Mouse (Mus musculus) activated CD4-positive, CD25-positive, alpha-beta regulatory T cell, adult 4 months (primary cell): ENCODE data around the gene 4930469K13Rik. TPM values are rescaled to one million over a fixed set of nuclear protein-coding genes. Genes with fewer than 3 reads are reported as not detected.
A peak's percentile ranks its signal among the peaks of the same experiment; 100 is the strongest.

Source experiments
- ATAC-seq: one replicate; pipeline ENCODE4 v1.8.0; 2017
- polyA plus RNA-seq, 2 experiments: library from polyadenylated mRNA; unstranded; fragments of 100-300 nt; shearing (Covaris generic); gene quantifications; one replicate each; pipeline ENCODE4 v1.2.1; 2017

Gene 4930469K13Rik
- polyA plus RNA-seq, 2 experiments from 2014 or later = 4.4 to 9.0 TPM

DNA sequence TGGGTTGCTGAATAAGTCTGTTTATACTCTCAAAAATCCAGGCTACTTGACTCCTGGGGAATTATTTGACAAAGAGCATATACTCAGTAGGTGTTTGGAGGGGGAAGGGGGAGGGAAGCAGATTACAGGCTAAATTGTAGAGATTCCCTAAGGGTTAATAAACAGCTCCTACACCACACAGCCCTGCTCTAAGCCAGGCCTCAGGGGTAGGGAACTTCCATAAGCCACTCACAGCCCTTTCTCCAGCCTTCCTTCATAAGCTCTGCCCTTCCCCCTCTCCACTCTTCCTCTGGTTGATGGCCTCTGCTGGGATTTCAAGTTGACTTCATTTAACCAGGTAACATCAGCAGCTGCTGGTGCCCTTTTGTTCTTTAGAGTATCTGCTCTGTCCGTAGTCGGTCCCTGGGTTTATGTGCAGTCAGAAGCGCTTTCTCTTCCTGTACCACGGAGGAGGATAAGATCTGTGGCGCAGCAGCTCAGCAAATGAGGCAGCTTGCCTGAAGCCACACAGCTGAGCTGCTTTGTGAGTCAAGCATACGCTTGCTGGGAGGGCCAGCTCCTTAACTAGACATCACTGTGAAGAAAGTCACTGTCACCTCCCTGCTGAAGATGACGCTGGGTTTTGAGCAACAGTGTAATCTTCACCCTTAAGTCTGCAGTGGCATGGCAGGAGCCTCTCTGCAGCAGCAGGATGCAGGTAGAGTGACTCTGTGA is 159.6 kb downstream of the 4930469K13Rik start:
- peak; percentile 75 for ATAC-seq

DNA sequence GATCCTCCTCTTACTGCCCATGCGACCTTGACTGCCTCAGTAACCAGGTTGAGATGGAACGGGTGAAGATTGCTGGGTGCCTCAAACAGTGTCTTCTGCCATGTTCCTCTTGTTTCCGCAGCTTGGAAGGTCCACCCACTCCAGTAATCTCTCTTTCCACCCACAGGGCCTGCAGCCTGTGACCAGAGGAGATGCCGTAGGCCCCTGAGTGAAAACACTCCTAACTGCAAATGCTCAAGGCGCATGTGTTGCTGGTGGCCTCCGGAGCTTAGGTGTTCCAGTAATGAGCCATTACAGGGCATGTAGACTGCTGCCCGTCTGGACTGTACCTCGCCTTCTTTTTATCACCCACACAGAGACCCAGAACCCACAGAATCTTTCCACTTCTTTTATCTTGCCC is 160.7 kb downstream of the 4930469K13Rik start:
- no peak for ATAC-seq

DNA sequence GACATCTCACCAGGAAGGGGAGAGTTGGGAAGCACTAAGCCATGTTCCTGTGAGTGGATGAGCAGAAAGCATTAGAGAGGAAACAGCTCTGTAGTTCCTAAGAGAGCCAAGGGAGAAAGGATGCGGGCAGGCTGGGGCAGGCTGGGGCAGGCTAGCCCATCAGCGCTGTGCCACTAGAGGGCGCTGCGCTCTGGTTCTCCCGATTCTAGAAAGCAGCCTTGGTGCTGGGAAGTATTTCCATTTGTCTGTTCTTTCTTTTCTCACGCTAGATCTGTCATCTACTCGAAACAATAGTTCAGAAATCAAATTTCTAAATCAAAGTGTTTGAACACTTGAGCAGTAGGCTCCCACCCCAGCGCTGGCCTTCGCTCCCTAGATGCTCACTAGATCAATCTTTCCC is 164.1 kb downstream of the 4930469K13Rik start:
- no peak for ATAC-seq

DNA sequence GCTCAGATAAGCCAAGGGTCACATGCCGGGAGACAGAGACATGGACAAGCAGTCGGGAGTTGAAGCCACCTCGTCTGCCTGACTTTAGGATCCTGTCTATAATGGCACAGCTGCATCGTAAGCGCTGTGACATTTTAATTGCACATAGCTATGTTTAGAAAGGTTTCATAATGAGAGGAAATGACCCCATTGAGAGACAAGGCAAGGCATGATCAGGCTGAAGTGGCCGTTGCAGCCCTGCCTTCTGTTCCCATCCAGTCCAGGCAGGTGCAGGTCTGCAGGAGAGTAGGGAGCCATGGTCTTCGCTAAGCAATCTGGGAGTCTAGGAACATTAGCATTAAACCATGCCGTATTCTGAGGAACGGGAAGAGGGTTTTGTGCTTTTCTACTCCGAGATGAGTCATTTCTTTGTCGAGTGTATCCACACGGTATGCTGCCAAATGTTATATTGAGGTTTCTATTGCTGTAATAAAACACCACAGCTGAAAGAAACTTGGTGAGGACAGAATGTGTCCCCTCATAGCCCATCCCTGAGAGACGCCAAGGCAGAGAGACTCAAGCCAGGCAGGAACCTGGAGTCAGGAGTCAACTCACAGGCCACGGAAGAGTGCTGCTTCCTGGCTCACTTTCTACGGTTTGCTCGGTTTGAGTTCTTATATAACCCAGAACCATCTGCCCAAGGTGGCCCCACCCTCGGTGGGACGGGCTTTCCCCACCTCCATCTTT is 165.8 kb downstream of the 4930469K13Rik start:
- ATAC-seq = peak; percentile 67

DNA sequence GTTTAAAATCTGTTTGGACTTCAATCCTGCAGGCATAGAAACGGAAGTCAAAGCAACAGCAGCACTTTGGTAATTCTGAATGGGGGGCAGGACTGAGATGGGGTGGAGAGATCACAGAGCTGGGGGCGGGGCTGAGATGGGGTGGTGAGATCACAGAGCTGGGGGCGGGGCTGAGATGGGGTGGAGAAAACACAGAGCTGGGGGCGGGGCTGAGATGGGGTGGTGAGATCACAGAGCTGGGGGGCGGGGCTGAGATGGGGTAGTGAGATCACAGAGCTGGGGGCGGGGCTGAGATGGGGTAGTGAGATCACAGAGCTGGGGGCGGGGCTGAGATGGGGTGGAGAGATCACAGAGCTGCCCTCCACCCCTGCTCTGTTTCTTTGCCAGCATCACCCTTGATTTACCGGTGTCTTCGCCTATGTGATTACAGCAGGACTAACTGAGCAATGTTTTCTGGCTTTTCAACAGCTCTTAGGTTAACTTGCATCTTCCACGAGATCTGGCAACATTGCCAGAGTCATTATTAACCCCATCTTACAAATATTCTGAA is 166.4 kb downstream of the 4930469K13Rik start:
- ATAC-seq = peak; percentile 63

DNA sequence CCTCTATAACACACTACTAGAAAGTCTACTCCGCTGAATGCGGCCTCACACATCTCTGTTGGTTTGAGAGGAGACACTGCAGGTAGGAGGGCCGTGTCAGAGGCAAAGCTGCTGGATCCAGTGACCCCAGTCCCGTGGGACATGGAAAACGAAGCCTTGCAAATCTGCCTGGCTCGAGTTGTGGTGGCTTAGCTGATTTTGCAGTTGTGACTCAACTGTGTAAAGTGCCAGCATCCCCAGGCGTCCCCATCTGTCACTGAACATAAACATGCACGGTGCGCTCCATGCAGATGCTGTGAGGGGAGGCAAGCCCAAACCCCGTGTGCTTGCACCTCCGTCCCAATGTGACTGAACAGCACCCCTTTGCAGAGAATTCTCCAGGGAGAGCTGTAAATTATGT is 168.9 kb downstream of the 4930469K13Rik start:
- no peak for ATAC-seq

DNA sequence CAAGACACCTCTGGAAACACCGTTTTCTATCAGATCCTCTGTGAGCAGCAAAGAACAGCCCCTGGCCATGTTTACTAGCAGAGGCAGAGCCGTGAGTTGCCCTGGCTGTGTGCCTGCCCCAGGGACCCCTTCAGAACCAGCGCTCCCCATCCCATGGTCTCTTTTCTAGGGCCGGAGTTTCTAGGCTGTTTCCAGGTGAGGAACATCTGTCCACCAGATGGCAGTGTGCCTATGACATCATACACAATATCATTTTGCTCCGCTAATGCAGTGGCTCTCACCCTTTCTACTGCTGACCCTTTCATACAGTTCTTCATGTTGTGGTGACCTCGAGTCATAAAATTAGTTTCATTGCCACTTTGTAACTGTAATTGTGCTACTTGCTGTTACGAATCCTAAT is 169.7 kb downstream of the 4930469K13Rik start:
- ATAC-seq = no peak

DNA sequence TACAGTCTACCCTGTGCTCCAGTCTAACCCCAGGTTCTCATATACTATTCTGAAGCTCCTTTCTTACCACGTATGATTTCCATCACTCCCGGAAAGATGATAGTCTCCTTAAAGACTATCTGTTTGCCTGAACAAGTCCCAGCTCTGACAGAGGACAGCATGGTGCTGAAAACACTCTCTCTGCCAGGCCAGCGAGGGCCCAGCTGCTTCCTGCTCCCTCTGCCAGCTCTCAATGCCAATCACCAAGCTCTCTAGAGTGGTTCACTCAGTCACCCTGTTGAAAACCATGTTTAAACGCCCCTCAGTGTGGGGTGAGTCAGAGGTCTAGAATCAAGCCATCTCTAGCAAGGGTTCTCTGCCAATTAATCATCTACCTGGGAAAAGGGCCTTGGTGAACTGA is 170.5 kb downstream of the 4930469K13Rik start:
- no peak for ATAC-seq

DNA sequence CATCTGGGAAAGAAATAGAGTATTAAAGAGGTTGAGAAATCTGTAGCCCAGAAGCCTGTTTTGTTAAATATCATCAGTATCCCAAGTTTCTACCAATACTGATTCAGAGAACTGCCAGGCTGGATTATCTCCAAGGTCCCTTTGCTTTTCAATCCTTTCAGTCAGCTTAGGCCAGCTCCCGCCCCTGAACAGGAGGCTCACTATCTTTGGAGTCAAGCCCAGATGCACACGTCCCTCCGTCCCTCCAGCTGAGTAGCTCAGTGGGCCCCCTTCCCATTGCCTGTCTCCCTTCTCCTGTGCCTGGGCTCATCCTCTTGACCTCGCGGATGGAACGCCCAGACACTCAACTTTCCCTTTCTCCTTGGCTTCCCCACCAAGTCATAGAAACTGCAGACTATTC is 171.0 kb downstream of the 4930469K13Rik start:
- no peak for ATAC-seq

DNA sequence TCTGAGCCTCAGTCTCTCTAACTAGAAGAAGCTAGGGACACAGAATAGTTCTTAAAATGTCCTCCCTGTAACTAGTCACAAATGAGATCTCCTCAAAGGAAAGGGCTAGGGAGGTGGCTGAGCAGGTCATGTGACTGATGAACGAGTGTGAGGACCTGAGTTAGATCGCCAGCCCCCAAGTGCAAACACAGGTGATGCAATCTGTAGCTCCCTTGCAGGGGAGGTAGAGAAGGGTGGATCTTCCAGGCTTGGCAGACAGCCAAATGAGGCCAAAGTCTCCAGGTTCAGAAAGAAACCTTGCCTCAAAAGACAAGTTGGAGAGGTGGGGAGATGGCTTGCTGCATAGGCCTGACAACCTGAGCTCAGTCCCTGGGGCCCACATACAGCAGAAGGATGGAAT is 171.8 kb downstream of the 4930469K13Rik start:
- no peak for ATAC-seq

DNA sequence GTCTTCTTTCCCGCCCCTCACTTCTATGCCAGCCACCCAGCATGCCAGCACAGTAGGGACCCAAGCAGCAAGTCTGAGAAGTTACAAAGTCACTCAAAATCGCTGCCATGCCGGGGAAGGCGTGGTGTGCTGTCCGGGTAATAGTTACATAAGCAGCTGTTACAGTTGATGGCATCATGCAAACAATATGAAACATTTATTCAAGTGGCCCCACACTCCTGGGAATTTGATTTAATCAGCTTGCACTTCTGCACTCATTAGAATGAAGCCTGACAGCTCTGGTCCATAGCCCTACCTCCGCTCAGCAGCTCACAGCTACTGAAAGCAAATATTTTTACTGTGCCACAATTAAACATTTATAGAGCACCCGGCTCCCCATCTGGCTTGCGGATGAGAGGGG is 172.6 kb downstream of the 4930469K13Rik start:
- no peak for ATAC-seq

Other genes with a start within 250 kb of the 4930469K13Rik start
- under 1 TPM; 0.60 TPM for gene Kcnmb1, start 135.5 kb downstream of the 4930469K13Rik start, polyA plus RNA-seq
- not detected for gene Kcnip1, start 105.4 kb downstream of the 4930469K13Rik start, polyA plus RNA-seq
- 100 to 1,000 TPM; 461 to 468 TPM for gene Lcp2, start 51.6 kb downstream of the 4930469K13Rik start, polyA plus RNA-seq
- gene Foxi1, start 109.5 kb upstream of the 4930469K13Rik start, polyA plus RNA-seq = not detected
- gene Fam196b, start 216.3 kb upstream of the 4930469K13Rik start, polyA plus RNA-seq = 1 to 10 TPM; 5.7 to 6.7 TPM